Mouse (Mus musculus) lung, adult 18-20 months (tissue): ENCODE data around the gene Gm5485.
A peak's percentile ranks its signal among the peaks of the same experiment; 100 is the strongest.

Source experiments
- DNase-seq, 2 experiments: peaks; one replicate each; pipeline ENCODE4 v3.0.0; 2022; ENCODE audit warnings: mixed read lengths in 2 of 2

The Gm5485 gene

DNA sequence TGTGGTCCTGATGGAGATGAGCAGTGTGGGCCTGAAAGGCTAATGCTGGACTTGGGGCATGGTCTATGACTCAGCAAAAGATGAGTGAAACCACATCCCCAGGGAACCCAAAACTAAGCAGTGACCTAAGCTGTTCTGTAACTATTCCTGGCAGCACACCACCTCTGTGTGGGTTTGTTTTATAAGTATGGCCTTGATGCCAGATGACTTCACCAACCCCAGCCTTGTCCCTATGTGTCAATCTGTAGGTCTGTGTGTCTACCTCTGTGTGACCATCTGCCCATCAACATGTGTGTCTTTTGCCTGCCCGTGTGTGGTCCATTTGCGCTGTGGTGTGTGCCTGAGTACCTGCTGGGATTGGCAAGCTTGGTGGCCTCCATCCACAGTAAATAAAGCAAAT lies 44.1 kb downstream of the Gm5485 start:
- DNase-seq: no peak

DNA sequence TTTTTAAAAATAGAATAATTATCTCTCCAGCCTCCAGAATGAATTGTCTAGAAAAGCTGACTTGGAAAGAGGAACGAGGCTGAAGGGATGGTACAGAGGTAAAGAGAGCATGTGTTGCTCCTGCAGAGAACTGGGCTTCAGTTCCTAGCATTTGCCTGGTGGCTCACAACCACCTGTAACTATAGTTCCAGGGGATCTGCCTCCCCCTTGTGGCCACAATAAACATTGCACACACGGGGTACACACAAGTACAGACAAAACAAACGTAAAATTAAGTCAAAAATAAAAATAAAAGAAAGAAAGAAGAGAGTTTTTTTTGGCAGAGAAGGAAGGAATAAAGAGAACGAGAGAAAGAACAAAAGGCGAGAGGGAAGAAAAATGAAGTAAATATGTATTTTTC lies 45.4 kb downstream of the Gm5485 start:
- DNase-seq: no peak

DNA sequence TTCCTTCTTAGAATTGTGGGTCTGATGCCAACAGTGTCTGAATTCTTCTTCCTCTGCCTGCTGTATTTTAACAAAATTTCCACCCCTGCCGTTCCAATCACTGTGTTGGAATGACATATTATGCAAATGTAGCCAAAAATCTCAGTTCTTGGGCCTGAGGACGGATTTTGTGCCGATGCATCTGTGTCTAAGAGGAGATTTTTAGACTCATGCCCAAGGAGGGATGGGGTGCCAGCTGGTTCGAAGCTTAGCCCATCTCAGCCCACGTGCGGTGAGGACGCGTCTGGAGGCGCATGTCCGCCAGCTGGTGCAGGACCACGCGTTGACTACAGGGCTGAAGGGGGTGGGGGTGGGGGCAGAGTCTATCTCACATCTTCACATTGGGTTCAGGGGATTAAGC lies 51.3 kb downstream of the Gm5485 start:
- DNase-seq: no peak

DNA sequence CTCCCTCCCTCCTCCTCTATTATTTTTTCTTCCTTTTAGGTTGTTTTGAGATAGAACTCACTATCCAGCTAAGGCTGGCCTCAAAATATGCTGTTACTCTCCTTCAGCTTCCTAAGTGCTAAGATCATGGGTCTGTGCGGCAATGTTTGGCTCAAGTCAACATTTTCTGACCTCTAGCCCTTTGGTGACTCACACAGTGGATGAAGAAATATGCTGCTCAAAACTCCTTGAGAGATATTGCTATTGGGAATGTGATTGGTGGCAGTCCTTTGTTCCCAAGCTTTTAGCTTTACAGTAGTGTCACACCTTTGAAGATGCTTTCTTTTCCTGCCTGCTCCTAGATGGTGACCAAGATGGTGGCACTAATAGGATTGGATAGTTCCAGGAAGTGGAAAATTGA lies 55.8 kb downstream of the Gm5485 start:
- DNase-seq: peak; percentile 17 to 51

DNA sequence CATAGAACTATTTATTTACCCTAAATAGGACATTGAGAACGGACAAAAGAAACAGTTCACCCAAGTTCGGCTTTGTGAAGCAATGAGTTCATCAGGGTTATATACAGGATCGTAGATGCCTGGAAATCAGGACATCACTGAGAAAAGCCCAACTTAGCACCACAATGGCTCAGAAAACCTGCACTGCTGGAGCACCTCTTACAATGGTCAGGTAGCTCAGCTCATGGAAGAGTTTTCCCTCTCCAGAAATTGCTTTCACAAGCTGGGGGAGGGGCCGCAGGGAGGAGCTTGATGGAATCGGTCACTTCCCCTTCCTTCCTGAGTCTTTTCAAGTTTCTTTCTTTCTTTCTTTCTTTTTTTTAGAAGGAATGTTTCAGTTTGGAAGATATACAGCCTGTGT lies 56.5 kb downstream of the Gm5485 start:
- no peak for DNase-seq
